In the genomic region with DNA sequence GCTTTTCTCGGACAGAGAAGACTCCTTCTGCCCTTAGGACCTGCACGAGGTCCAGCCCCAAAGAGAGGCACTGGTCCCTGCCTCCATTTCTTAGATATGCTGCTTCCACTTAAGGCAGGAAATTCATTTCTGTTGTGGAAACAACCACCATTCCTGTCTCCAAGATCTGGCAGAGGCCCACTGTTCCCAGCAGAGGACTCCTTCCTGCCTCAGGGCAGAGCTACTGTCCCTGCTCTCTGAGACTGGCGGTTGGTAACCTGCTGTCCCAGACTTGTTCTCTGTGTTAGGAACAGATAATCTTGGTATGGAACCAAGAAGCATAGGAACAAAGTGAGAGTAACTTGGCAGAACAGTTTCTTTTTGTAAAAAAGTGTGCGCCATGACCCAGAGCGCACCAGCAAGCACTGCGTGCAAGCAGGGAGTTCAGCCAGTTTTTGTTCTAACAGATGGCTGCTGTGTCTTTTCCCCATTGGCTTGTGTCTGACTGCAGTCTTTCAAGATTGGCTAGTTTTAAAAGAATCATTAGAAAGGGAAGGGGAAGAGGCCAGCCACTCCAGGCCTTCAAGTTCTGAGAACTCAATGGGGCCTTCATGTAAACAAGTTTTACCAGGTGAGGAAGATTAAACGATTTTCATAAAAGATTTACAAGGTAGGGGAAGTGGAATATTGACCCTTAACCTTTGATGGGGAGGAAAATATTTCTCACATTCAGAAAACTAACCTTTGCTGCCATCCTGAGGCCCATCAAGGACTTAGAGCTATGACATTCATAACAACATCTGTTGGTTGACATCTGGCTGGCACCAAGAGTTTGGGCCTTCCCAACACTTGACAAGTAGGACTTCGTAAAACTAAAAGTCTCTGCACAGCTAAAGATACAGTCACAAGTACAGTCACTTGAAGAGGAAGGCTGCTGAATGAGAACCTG, we compare ENCODE assay signal across 23 mouse cellular contexts. TPM values are rescaled to one million over a fixed set of nuclear protein-coding genes. Genes with fewer than 3 reads are reported as not detected.
A peak's percentile ranks its signal among the peaks of the same experiment; 100 is the strongest.
DNase-seq lines count a peak whose midpoint lies in the region; ATAC-seq lines count a peak whose summit lies in the region.
"Had no signal": no experiment of that assay in that cellular context is flagged by ENCODE, and none has a peak within 500 bp of the region (broad histone marks: within the 10 kb centered on the region; RNA-seq: fewer than 3 reads in every experiment).

No protein-coding gene starts in this region.

- H3K27me3 ChIP-seq in heart, embryonic 12.5 days (replicated peaks) = no peaks in the 10 kb centered on the region
- no peaks in the 10 kb centered on the region for H3K27me3 ChIP-seq in heart, embryonic 13.5 days (replicated peaks)
- H3K27me3 ChIP-seq: embryonic facial prominence, embryonic 15.5 days had no signal

- no peak overlapping the region for H3K27ac ChIP-seq in heart, embryonic 12.5 days (ENCODE audit: poor library complexity, severe bottlenecking)
- peak overlapping the region; percentile 21; the same call in 1 of the 2 replicates for H3K27ac ChIP-seq in heart, embryonic 13.5 days (replicated peaks)
- H3K27ac ChIP-seq: embryonic facial prominence, embryonic 15.5 days; liver, embryonic 14.5 days had no signal

- H3K4me3 ChIP-seq in heart, embryonic 12.5 days = no peak overlapping the region
- H3K4me3 ChIP-seq in heart, embryonic 13.5 days = no peak overlapping the region
- H3K4me3 ChIP-seq: embryonic facial prominence, embryonic 15.5 days had no signal

- H3K4me2 ChIP-seq in heart, embryonic 12.5 days = no peak overlapping the region
- H3K4me2 ChIP-seq in heart, embryonic 13.5 days = no peak overlapping the region
- H3K4me2 ChIP-seq: embryonic facial prominence, embryonic 15.5 days had no signal

- WGBS in heart, embryonic 12.5 days = 83% methylated on average over 8 of the region's 8 CpGs
- WGBS in heart, embryonic 13.5 days = 84% methylated on average over 8 of the region's 8 CpGs

- no peak overlapping the region for H3K9ac ChIP-seq in heart, embryonic 12.5 days
- no peak overlapping the region for H3K9ac ChIP-seq in heart, embryonic 13.5 days
- H3K9ac ChIP-seq: embryonic facial prominence, embryonic 15.5 days; liver, embryonic 14.5 days had no signal

- H3K36me3 ChIP-seq in heart, embryonic 12.5 days = no peaks in the 10 kb centered on the region
- no peaks in the 10 kb centered on the region for H3K36me3 ChIP-seq in heart, embryonic 13.5 days
- H3K36me3 ChIP-seq: embryonic facial prominence, embryonic 15.5 days; G1E had no signal

- ATAC-seq in heart, embryonic 12.5 days (ENCODE audit: insufficient number of reproducible peaks, low FRiP score) = no peak
- no peak for ATAC-seq in heart, embryonic 13.5 days (ENCODE audit: extremely low read depth, insufficient number of reproducible peaks, low FRiP score, low TSS enrichment)
- ATAC-seq in activated CD4-positive, CD25-positive, alpha-beta regulatory T cell, adult 4 months = no peak
- ATAC-seq: forebrain, embryonic 14.5 days had no signal

- H3K4me1 ChIP-seq in heart, embryonic 12.5 days (replicated peaks) = no peaks in the 10 kb centered on the region
- 0 out of 2 replicates have a peak, but pooled peaks cover 3% of the 10 kb centered on the region for H3K4me1 ChIP-seq in heart, embryonic 13.5 days

- peaks cover 6% of the 10 kb centered on the region for H3K9me3 ChIP-seq in heart, embryonic 12.5 days (replicated peaks)
- H3K9me3 ChIP-seq in heart, embryonic 13.5 days = peaks cover 4% of the 10 kb centered on the region; the same call in 1 of the 2 replicates
- H3K9me3 ChIP-seq: embryonic facial prominence, embryonic 15.5 days had no signal

- DNase-seq in heart, adult 11 months = peak; percentile 91
- DNase-seq in layer of hippocampus, adult 9-11 months = peak; percentile 19
- no peak for DNase-seq in layer of hippocampus, postnatal 10 days (ENCODE audit: low spot score in 2 of 2)
- DNase-seq in R1 (ENCODE audit: low read depth, low spot score) = peak; percentile 6
- no peak for DNase-seq in adrenal gland, postnatal 14 days
- DNase-seq: kidney, adult 11 months; lung, postnatal 4 days; midbrain, embryonic 14.5 days; retina, postnatal 1 day; thymus, postnatal 25 days had no signal

RNA-seq across cellular contexts. Expression of gene Hmgcs2, which starts 25.3 kb away (rescaled TPM):
- 10.0 and 10.7 TPM in 2 replicates for polyA plus RNA-seq in heart, embryonic 12.5 days (2016; fragmentation: Nextera tagmentation; extraction: Ambion mirVana)
- 10 to 100 TPM; 11.5 to 13.6 TPM for total RNA-seq in layer of hippocampus, postnatal 10 days (2021)
- polyA plus RNA-seq in heart, embryonic 13.5 days (2015; fragmentation: Nextera tagmentation; extraction: Ambion mirVana) = 9.5 and 11.6 TPM in 2 replicates
- total RNA-seq in adrenal gland, postnatal 14 days (2021) = 33.0 and 171 TPM in 2 replicates
- polyA plus RNA-seq in activated CD4-positive, CD25-positive, alpha-beta regulatory T cell, adult 4 months (2017; shearing (Covaris generic)) = not detected
- total RNA-seq: G1E had no signal
- polyA plus RNA-seq: G1E had no signal

RNA-seq across cellular contexts. Expression of gene Reg4, which starts 33.0 kb away (rescaled TPM):
- polyA plus RNA-seq in heart, embryonic 12.5 days (2016; fragmentation: Nextera tagmentation; extraction: Ambion mirVana) = not detected in 2 replicates
- not detected for total RNA-seq in layer of hippocampus, postnatal 10 days (2021)
- polyA plus RNA-seq in heart, embryonic 13.5 days (2015; fragmentation: Nextera tagmentation; extraction: Ambion mirVana) = not detected in 2 replicates
- total RNA-seq in adrenal gland, postnatal 14 days (2021) = not detected in 2 replicates
- not detected for polyA plus RNA-seq in activated CD4-positive, CD25-positive, alpha-beta regulatory T cell, adult 4 months (2017; shearing (Covaris generic))
- total RNA-seq: G1E; gastrocnemius, adult 8-10 months; heart, postnatal 10 days; layer of hippocampus, postnatal 25 days had no signal
- polyA plus RNA-seq: C2C12; embryonic facial prominence, embryonic 15.5 days; forebrain, embryonic 14.5 days; G1E; liver, embryonic 14.5 days; midbrain, embryonic 14.5 days; neural tube, embryonic 11.5 days; spleen, adult 2 months had no signal

Comparison
In these comparisons a context has a peak if more than half of its experiments do, and no peak if none do; other contexts are left out.
1. DNase-seq: peak in heart, adult 11 months (single experiment), layer of hippocampus, adult 9-11 months (single experiment) and R1 (single experiment); none in layer of hippocampus, postnatal 10 days (0 of 2) and adrenal gland, postnatal 14 days (single experiment).
2. RNA of gene Hmgcs2, which starts 25.3 kb away (polyA plus RNA-seq): 10.0 to 10.7 TPM in heart, embryonic 12.5 days and 9.5 to 11.6 TPM in heart, embryonic 13.5 days; not detected in activated CD4-positive, CD25-positive, alpha-beta regulatory T cell, adult 4 months; every median in the first group is over 10 times any median in the second.